Mouse (Mus musculus) spleen, adult 2 months (tissue): ENCODE measurements around the gene Gal.

ENCODE experiments used
- CTCF ChIP-seq: fragments of 200-500 bp; IDR thresholded peaks from 2 replicates; pipeline ENCODE4 v1.5.1; 2011; ENCODE audit warnings: mild to moderate bottlenecking, inconsistent platforms; ENCODE audit not compliant: insufficient read depth, insufficient read length, insufficient replicate concordance; ENCODE audit errors: extremely low read depth
- POLR2A ChIP-seq: fragments of 200-500 bp; IDR thresholded peaks from 2 replicates; pipeline ENCODE4 v1.6.1; 2011; ENCODE audit warnings: low read depth, low read length, inconsistent platforms

- TF ChIP-seq CTCF (no peak), POLR2A (no peak)
These were observed 8.6 kb upstream of the Gal start for GRCm38 (mm10) chr19:3422981-3423380.
